Mouse (Mus musculus) right cerebral cortex, postnatal 36 days (tissue): ENCODE measurements around the gene Rps18.

Experiments used
- DNase-seq, 2 experiments: peaks; one replicate each; pipeline ENCODE4 v3.0.0; 2022; ENCODE audit warnings: low spot score in 2 of 2, mixed read lengths in 1 of 2

Rps18 gene

GRCm38 (mm10) chr17:33921361-33921760 is 34.4 kb downstream of the Rps18 start:
- DNase-seq: no peak

- DNase-seq: peak; percentile 63 to 65
These were observed 35.3 kb downstream of the Rps18 start for GRCm38 (mm10) chr17:33920282-33921097.

- DNase-seq: no peak
These were observed 36.2 kb downstream of the Rps18 start for GRCm38 (mm10) chr17:33919351-33920281.

GRCm38 (mm10) chr17:33918293-33919203 is 37.3 kb downstream of the Rps18 start:
- no peak for DNase-seq

GRCm38 (mm10) chr17:33917656-33918292 is 38.0 kb downstream of the Rps18 start:
- DNase-seq: no peak

GRCm38 (mm10) chr17:33916847-33917655 is 38.8 kb downstream of the Rps18 start:
- no peak for DNase-seq

- no peak for DNase-seq
These were observed 39.5 kb downstream of the Rps18 start for GRCm38 (mm10) chr17:33916294-33916693.

- DNase-seq: peak; percentile 94 to 97
These were observed 40.0 kb downstream of the Rps18 start, which contains the start of the genes Tapbp and Zbtb22 for GRCm38 (mm10) chr17:33915671-33916250. Tapbp (plus strand) TSS chr17:33915899. Zbtb22 (plus strand) TSS chr17:33915904.

- DNase-seq: no peak
These were observed 40.8 kb downstream of the Rps18 start for GRCm38 (mm10) chr17:33914969-33915391.

- no peak for DNase-seq
These were observed 41.9 kb downstream of the Rps18 start for GRCm38 (mm10) chr17:33913905-33914304.

- DNase-seq: no peak
These were observed 42.5 kb downstream of the Rps18 start for GRCm38 (mm10) chr17:33913264-33913663.

- DNase-seq: no peak
These were observed 43.9 kb downstream of the Rps18 start for GRCm38 (mm10) chr17:33911813-33912414.

- DNase-seq: no peak
These were observed 44.6 kb downstream of the Rps18 start for GRCm38 (mm10) chr17:33911052-33911812.

- no peak for DNase-seq
These were observed 45.3 kb downstream of the Rps18 start for GRCm38 (mm10) chr17:33910346-33911051.

- no peak for DNase-seq
These were observed 45.9 kb downstream of the Rps18 start for GRCm38 (mm10) chr17:33909869-33910250.

- peak; percentile 98 to 99 for DNase-seq
These were observed 46.5 kb downstream of the Rps18 start, which contains the start of gene Daxx for GRCm38 (mm10) chr17:33909077-33909868. Daxx (plus strand) TSS chr17:33909414.
